Mouse (Mus musculus) stomach, embryonic 14.5 days (tissue): ENCODE measurements at regions not wholly inside any gene's neighbourhood (a gene's known extent, or its start where the extent isn't known, plus 50 kb on each side); places are given as distances from the start of the nearest gene placed in this dataset.

Experiments used
- ATAC-seq: fragments of 200-750 bp; cut with Nextera tagmentation; 2 replicates; pipeline ENCODE4 v1.8.0; 2017; ENCODE audit warnings: low read depth, moderate TSS enrichment; ENCODE audit not compliant: insufficient number of reproducible peaks, insufficient read depth, low FRiP score
- H3K27ac ChIP-seq: fragments of 300-500 bp; sonication (generic); 2 replicates; pipeline ENCODE4 v1.5.1; 2014; ENCODE audit warnings: mild to moderate bottlenecking, low read length, moderate library complexity, mixed read lengths
- H3K27me3 ChIP-seq: fragments of 300-500 bp; sonication (generic); 2 replicates; pipeline ENCODE4 v1.6.1; 2014; ENCODE audit warnings: low read length, control low read depth, mixed read lengths; ENCODE audit not compliant: control insufficient read depth, insufficient read depth
- H3K36me3 ChIP-seq: fragments of 300-500 bp; sonication (generic); 2 replicates; pipeline ENCODE4 v1.6.1; 2014; ENCODE audit warnings: mild to moderate bottlenecking, control low read depth, low read length, moderate library complexity, mixed read lengths; ENCODE audit not compliant: control insufficient read depth, insufficient read depth
- H3K4me1 ChIP-seq: fragments of 300-500 bp; sonication (generic); 2 replicates; pipeline ENCODE4 v1.6.1; 2014; ENCODE audit warnings: low read length, control low read depth, mixed read lengths; ENCODE audit not compliant: control insufficient read depth, insufficient read depth
- H3K4me2 ChIP-seq: fragments of 300-500 bp; sonication (generic); replicated peaks from 2 replicates; pipeline ENCODE4 v1.6.1; 2014; ENCODE audit warnings: low read depth, low read length, control low read depth
- H3K4me3 ChIP-seq: fragments of 300-500 bp; sonication (generic); 2 replicates; pipeline ENCODE4 v1.5.1; 2014; ENCODE audit warnings: low read depth, low read length, control low read depth
- H3K9ac ChIP-seq: fragments of 300-500 bp; sonication (generic); replicated peaks from 2 replicates; pipeline ENCODE4 v1.6.1; 2014; ENCODE audit warnings: low read depth, mild to moderate bottlenecking, control low read depth, low read length, moderate library complexity, mixed read lengths
- H3K9me3 ChIP-seq: fragments of 300-500 bp; sonication (generic); 2 replicates; pipeline ENCODE4 v1.6.1; 2016; ENCODE audit warnings: low read depth, low read length, control low read depth; ENCODE audit not compliant: control insufficient read depth
- WGBS: fragments of 180-500 bp; shearing (Covaris S2); extraction: QIAGEN DNeasy Blood & Tissue Kit; methylation state at CpG from one replicate; pipeline ENCODE4 v1.1.7; 2014; 5-methylcytosine and 5-hydroxymethylcytosine counted together

DNA sequence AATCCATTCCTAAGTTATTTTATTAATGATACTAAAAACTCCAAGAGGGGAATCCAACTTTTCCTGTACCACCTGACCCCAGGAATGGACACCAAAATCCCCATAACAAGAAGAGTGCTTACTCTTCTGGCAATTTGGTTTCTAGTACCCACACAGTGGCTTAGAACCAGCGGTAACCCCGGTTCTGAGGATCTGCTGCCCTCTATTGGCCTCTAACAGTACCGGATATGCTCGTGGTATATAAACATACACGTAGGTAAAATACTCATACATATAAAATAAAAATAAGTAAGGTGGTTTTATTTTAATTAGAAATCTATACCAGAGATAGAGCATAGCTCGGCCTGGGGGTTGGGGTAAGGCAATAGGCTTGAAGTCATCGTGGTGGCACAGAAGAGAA, 58.0 kb upstream of the Hs6st1 start:
- Histone ChIP-seq H3K36me3 (no peaks in the 10 kb centered on the region), H3K4me1 (no peaks in the 10 kb centered on the region), H3K27ac (no peak overlapping the region), H3K4me3 (no peak overlapping the region), H3K27me3 (no peaks in the 10 kb centered on the region), H3K4me2 (no peak overlapping the region), H3K9me3 (no peaks in the 10 kb centered on the region), H3K9ac (no peak overlapping the region)
- ATAC-seq = no peak
- 79% methylated on average over 7 of the region's 7 CpGs for WGBS

DNA sequence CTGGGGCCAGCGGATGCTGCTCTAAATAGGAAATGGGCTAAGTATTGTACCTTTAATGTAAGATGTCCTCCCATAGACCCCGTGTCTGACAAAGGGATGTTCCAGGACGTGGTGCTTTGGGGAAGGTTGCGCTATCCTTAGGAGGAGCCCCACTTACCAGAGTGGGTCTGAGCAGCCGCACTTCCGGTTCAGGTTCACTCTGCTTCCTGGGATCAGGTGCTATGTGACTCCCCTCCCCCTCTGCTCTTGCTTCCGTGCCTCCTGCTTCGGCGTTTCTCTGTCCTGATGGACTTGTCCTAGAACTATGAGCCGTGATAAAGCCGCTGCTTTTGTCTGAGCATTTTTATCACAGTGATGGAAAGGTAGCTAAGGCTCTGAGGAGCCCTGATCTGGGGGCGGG, 57.4 kb upstream of the Hs6st1 start:
- no peak overlapping the region for H3K27ac ChIP-seq
- no peak overlapping the region for H3K4me2 ChIP-seq
- no peak for ATAC-seq
- H3K9me3 ChIP-seq = no peaks in the 10 kb centered on the region
- WGBS = 77% methylated on average over 12 of the region's 12 CpGs
- H3K4me1 ChIP-seq = no peaks in the 10 kb centered on the region
- no peak overlapping the region for H3K4me3 ChIP-seq
- no peak overlapping the region for H3K9ac ChIP-seq
- no peaks in the 10 kb centered on the region for H3K27me3 ChIP-seq
- no peaks in the 10 kb centered on the region for H3K36me3 ChIP-seq

DNA sequence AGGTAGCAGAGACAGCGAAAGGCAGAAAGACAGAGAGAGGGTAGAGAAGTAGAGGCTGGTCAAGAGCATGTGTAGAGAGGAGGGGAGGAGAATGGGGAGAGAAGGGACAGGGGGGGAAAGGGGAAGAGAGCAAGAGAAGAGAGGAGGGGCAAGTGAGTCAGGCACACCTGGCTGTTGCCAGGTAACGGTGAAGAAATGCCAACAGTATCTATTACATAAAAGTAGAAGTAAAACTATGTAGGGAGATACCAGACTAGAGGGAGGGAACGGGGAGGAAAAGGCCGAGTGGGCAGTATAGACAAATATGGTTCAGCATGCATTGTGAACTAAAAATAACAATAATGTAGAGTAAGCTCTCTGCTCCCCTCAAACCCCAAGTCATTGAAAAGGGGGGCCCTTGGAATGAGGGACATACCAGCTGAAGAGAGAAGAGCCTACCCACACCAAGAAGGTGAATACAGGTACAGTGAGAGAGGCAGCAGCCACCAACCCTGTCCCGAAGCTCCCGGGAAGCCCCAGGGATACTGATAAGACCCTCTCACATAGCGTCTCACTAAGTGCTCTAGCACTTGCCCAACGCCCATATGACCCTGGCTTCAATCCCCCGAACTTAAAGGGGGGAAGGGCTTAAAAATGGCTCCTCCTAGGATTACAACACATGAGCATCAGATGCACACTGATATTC, 56.0 kb upstream of the Hs6st1 start:
- no peak overlapping the region for H3K4me2 ChIP-seq
- ATAC-seq = no peak
- H3K4me1 ChIP-seq = peaks cover 8% of the 10 kb centered on the region
- no peaks in the 10 kb centered on the region for H3K27me3 ChIP-seq
- WGBS = 64% methylated on average over 9 of the region's 9 CpGs
- no peak overlapping the region for H3K9ac ChIP-seq
- H3K9me3 ChIP-seq = no peaks in the 10 kb centered on the region
- no peak overlapping the region for H3K27ac ChIP-seq
- H3K36me3 ChIP-seq = no peaks in the 10 kb centered on the region
- no peak overlapping the region for H3K4me3 ChIP-seq

DNA sequence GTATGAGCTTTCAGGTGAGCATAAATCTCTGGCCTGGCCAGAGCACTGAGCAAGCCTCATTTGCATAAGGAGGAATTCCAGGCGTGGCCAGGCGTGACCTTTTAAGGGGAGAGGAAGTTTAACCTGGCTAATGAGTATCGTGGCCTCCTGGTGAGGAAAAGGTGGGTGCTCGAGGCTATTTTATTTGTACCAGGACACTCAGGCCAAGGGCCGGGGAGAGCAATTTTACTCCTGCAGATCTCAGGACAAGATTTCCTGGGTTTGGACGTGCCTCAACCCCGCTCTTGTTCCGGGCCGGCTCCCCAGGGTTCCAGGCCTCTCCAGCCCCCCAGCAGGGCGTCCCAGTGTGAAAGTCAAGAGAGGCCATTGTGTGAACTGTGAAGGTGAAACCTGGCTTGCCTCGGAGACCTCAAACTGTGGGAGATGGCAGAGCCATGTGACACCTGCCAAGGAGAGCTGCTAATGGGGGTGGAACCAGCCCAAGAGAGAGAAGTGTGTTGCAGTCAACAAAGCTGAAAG, 54.3 kb upstream of the Hs6st1 start:
- H3K27ac ChIP-seq = no peak overlapping the region
- ATAC-seq = no peak

DNA sequence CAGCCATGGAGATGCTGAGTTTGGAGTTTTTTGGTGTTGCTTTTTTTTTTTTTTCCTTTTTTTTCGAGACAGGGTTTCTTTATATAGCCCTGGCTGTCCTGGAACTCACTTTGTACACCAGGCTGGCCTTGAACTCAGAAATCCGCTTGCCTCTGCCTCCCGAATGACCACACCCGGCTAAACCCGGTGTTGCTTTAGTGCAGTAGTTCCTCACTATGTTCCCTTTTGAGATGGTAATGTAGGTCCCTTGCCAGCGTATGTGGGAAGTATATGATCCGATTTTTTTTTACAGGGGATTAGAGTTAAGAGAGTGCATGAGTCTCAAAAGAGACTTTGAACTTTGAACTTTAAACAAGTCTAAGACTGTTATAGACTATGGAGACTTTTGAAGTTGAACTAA, 53.8 kb upstream of the Hs6st1 start:
- no peaks in the 10 kb centered on the region for H3K9me3 ChIP-seq
- H3K4me2 ChIP-seq = no peak overlapping the region
- no peaks in the 10 kb centered on the region for H3K36me3 ChIP-seq
- peaks cover 11% of the 10 kb centered on the region for H3K4me1 ChIP-seq
- H3K27ac ChIP-seq = no peak overlapping the region
- 73% methylated on average over 7 of the region's 7 CpGs for WGBS
- no peak overlapping the region for H3K4me3 ChIP-seq
- H3K27me3 ChIP-seq = no peaks in the 10 kb centered on the region
- H3K9ac ChIP-seq = no peak overlapping the region
- no peak for ATAC-seq

More for the DNA sequence above, 54.3 kb upstream of the Hs6st1 start:
- no peak overlapping the region for H3K4me2 ChIP-seq
- peaks cover 11% of the 10 kb centered on the region for H3K4me1 ChIP-seq
- no peak overlapping the region for H3K9ac ChIP-seq
- H3K27me3 ChIP-seq = no peaks in the 10 kb centered on the region
- no peaks in the 10 kb centered on the region for H3K36me3 ChIP-seq
- no peaks in the 10 kb centered on the region for H3K9me3 ChIP-seq
- WGBS = 33% methylated on average over 11 of the region's 11 CpGs
- no peak overlapping the region for H3K4me3 ChIP-seq

DNA sequence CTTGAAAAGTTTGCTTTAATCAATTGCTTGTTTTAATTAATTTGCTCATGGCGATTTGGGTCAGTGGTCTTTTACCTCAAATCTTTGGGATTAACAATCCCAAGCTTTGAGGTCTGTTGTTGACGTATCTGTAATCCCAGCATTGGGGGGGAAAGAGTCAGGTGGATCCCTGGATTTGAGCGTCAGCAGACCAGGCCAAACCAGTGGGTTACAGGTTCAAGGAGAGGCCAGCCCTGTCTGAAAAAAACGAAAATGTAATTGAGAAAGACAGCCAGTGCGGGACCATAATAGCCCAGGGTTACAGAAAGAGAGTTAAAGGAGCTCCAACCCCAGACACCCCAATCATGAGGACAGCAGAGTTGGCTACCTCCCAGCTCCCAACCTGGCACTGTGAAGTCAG, 53.0 kb upstream of the Hs6st1 start:
- no peak for ATAC-seq
- no peaks in the 10 kb centered on the region for H3K36me3 ChIP-seq
- H3K27me3 ChIP-seq = no peaks in the 10 kb centered on the region
- H3K4me3 ChIP-seq = no peak overlapping the region
- no peak overlapping the region for H3K4me2 ChIP-seq
- no peaks in the 10 kb centered on the region for H3K9me3 ChIP-seq
- H3K9ac ChIP-seq = no peak overlapping the region
- H3K4me1 ChIP-seq = peaks cover 11% of the 10 kb centered on the region
- H3K27ac ChIP-seq = no peak overlapping the region
- WGBS = 87% methylated on average over 5 of the region's 5 CpGs

DNA sequence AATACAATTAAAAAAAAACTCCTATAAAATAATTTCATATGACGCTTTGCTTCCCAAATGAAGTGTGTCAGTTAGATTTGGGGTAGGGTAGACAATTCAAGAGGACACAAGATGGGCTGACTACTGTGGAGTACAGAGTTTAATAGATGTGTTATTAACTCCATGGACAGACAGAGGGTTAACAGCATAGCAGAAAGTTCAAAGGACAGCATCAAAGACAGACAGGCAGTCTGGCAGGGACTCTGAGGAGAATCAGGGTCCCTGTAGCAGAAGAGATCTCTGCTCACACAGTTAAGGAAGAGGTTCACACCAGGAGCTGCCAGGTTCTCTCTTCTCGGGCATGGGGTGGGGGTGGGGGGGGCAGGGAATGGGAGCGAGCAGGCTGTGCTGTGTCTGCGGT, 51.6 kb upstream of the Hs6st1 start:
- H3K27ac ChIP-seq = no peak overlapping the region; the same call in 1 of the 2 replicates
- H3K4me3 ChIP-seq = no peak overlapping the region
- no peak overlapping the region for H3K4me2 ChIP-seq
- no peaks in the 10 kb centered on the region for H3K27me3 ChIP-seq
- no peaks in the 10 kb centered on the region for H3K36me3 ChIP-seq
- H3K4me1 ChIP-seq = peaks cover 11% of the 10 kb centered on the region
- H3K9me3 ChIP-seq = no peaks in the 10 kb centered on the region
- H3K9ac ChIP-seq = no peak overlapping the region
- ATAC-seq = no peak
- 38% methylated on average over 4 of the region's 4 CpGs for WGBS

DNA sequence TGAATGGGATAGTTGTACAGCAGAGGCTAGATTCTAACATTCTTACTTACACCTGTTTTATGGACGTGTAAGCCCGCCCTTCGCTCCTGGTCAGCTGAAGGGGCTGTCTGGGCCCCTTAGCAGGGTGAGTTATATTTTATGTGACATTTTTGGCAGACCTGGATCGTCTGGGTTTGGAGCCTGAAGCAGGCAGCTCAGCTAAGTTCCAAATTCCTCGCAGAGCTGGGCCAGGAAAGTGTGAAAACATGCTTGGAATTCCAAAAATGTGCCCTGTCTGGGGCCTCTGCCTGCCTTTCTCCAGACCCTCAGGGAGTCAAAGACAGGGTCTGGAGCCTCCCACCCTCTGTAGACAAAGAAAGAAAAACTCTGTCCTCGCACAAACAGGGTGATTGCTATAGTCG, 51.1 kb upstream of the Hs6st1 start:
- Histone ChIP-seq H3K27me3 (no peaks in the 10 kb centered on the region), H3K4me2 (no peak overlapping the region; the same call in 1 of the 2 replicates), H3K9me3 (no peaks in the 10 kb centered on the region), H3K27ac (no peak overlapping the region; the same call in 1 of the 2 replicates), H3K4me1 (peaks cover 11% of the 10 kb centered on the region), H3K36me3 (no peaks in the 10 kb centered on the region), H3K4me3 (no peak overlapping the region), H3K9ac (no peak overlapping the region)
- WGBS = 6% methylated on average over 7 of the region's 7 CpGs
- peak; percentile 62; the same call in 1 of the 2 replicates for ATAC-seq

DNA sequence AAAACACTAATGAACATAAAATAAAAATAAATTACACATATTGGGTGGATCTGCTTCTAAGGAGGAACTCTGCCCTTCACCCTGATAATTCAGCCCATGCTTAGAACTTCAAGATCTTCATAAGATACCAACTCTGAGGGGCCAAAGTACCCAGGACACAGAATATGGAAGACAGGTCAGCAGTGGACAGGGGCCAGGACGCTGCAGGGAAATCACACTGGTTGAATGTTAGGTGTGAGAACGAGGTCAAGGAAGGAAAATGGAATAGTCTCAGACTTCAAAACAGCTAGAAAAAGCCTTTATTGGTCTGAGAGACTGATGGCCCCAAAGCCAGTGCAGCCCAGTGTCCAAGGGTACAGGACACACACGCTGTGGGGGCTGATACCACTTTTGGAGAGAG, 50.5 kb upstream of the Hs6st1 start:
- no peak overlapping the region for H3K4me2 ChIP-seq

More for the DNA sequence above, 50.5 kb upstream of the Hs6st1 start:
- Histone ChIP-seq H3K4me3 (no peak overlapping the region), H3K9me3 (no peaks in the 10 kb centered on the region), H3K9ac (no peak overlapping the region), H3K27me3 (no peaks in the 10 kb centered on the region), H3K4me1 (peaks cover 11% of the 10 kb centered on the region), H3K36me3 (no peaks in the 10 kb centered on the region), H3K27ac (no peak overlapping the region; the same call in 1 of the 2 replicates)
- 60% methylated on average over 3 of the region's 3 CpGs for WGBS
- ATAC-seq = no peak
